Mouse (Mus musculus): Measurements from ENCODE around the gene Kcnab1.

GRCm38 (mm10) chr3:65151808-65152207, 42.6 kb downstream of the Kcnab1 start:
- TF ChIP-seq CTCF (IDR thresholded peaks at IDR 0.05) = no peak
- TF ChIP-seq EP300 (IDR thresholded peaks at IDR 0.05) = no peak
